Mouse (Mus musculus): ENCODE measurements at regions not wholly inside any gene's neighbourhood (a gene's known extent, or its start where the extent isn't known, plus 50 kb on each side); places are given as distances from the start of the nearest gene placed in this dataset.

DNA sequence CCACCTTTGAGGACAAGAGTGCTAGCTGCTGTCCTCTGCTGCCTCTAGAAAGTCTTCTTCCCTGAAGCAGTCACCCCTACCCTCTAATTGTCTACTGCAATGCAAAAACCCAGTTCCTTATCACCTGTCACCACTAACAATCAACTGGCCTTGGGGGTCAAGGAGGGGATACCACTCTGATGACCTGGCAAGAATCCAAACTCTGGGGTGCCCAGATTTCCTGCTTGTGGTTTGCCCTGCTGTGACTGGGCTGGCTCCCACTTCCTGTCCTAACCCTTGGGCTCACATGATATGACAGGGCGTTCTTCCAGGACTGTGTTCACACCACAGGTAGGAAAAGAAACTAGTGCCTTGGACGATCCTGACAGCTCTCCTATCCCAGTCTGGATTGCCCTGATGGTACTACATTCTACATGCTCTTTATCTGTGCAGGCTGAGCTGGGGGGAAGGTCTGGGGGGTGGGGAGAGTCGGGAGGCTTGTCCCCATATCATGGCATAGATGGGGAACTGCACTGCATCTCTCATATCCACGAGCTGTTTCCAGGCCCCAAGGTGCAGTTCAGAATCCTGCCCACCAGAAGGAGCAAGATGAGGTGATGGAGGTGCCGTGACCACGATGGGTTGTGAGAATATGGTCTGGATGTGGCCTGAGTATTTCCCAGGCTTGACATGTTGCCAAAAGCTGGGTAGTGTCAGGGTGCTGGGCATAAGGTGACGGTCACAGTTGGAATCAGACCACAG is 81.0 kb downstream of the Maf start:
- no peak for DNase-seq

DNA sequence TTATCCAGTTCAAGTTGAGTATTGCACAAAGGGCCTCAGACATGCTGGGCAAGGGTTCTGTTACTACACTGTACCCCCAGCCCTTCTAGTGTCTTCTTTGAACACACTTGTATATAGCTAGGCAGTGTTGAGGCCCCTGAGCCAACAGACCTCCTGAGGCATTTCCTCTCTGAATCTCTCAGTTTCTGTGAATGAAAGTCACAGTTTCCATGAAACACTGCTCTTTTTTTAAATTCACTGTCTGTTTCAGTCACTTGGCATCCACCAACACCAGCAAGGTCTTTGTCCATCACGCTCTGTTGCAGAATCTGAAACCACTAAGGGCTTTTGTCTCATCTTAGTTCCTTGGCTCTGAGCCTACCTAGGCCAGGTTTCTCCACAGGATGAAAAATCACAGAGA is 82.5 kb downstream of the Maf start:
- peak; percentile 39 for DNase-seq

DNA sequence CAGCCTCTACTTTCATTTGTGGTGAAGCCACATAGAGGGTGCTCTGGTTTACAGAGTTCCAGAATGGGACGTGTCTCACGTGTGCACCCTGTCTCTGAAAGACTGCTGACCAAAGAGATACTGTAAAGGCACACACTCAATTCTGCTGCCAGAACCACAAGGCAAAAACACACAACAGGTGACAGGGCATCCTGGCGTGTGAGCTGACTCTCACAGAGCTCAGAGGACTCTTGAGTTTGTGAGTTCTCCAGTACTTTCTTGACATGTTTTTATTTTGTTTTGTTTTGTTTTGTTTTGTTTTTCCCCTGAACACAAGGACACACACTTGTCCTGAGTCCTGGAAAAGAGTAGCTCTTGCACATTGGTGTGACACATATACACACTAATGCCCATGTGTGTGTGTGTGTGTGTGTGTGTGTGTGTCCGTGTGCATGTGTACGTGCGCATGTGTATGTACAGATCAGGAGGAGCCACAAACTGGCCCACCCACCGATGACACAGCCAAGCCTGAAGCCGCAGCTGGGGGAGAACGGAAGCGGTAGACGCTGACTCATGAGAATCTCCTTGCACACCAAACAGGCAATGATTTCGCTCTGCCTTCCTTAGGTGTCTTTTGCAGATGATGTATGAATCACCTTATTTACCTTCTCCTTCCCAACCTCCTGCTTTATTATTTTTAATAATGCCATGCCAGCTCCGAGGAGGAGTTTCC is 89.4 kb downstream of the Maf start:
- DNase-seq: no peak

DNA sequence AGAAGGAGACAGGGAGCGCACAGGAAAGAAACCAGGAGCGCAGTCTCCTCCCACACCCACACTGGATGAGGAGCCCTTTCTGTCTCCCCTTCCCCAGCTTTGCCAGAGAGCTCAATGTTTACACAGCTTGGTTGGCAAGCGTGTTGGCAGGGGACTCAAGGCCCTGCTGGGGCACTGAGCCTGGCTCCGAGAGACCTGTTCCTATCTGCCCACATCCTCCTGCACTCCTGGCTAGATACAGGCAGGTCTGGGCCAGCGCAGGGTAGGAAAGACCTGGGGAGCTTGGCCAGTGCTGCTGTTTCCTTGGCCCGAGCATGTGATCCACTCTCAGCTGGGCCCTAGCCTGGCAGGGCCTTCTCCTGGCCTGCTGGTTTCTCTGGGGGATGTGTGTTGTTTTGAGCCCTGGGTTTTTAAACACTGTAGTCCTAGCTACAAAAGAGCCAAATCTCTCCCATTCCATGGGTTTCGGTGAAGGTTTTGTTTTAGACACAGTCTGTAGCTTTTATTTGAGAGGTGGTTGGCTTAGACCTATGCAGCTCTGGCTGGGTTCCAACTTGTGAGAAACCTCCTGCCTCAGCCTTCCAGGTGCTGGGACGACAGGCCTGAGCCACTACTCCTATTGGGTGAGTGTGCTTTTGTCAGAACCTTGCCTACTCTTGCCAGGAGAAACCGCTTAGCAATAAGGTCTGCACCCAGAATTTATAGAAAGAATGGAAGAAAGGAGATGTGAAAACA is 90.6 kb downstream of the Maf start:
- peak; percentile 88 for DNase-seq

DNA sequence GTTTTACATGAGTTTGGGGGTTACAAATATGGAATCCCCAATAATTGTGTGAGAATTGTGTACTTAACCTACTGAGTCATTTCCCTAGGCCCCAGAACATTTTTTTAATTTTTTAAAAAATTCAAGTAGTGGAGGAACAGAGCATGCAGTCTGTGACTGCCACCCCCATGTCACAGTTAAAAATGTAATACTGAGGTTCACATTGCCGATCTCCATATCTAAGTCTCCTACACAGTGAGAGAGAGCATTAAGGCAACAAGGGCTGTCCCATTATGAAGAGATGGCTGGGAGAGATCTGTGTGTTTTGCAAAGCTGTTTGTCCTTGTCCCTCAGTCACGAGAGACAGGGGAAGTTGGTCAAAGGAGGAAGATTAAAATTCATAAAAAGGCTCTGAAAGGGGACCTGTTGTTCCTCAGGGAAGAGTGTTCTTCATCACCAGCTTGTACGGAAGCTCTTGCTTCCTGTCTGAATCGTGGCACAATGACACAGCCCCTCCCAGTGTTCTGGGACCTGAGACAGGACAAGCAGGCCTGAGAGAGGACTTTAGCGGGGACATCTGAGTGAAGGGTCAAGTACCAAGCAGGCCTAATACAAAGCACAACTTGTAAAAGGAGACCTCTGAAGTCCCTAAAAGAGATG is 93.5 kb downstream of the Maf start:
- DNase-seq: no peak

DNA sequence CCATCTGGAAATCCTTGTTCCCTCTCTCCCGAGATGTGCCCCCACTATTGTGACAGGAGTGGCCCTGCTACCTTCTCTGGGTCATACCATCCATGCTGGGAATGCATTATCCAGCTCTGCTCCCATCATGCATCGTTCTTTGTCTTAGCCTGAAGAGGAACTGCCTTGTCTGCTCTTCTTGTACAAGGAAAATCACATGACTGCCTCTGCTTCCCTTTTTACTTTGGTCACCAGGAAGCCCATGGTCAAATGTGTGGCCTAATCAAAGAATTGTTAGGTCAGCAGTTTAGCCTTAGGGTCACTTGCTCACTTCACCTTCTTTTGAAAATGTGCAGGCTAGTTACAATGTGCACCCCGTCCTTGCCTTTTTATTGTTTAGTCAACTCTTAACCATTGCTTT is 95.5 kb downstream of the Maf start:
- DNase-seq: no peak

DNA sequence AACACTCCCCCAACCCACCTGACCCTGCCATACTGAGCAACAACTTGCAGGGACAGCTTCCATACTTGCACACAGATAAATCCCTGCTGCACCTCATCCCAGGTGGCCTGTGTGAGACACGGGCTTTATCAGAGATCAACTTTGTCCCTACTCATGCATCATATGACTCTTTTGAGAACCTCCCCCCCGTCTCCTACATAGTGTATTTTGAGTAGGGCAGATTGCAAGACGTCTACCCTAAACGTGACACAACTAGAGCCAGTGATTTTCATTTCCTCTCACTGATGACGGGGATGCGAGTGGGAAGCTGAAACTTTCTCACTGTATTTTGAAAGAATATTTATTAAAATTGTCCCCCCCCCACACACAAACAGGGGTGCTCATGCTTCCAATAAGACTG is 107.8 kb downstream of the Maf start:
- DNase-seq: no peak

DNA sequence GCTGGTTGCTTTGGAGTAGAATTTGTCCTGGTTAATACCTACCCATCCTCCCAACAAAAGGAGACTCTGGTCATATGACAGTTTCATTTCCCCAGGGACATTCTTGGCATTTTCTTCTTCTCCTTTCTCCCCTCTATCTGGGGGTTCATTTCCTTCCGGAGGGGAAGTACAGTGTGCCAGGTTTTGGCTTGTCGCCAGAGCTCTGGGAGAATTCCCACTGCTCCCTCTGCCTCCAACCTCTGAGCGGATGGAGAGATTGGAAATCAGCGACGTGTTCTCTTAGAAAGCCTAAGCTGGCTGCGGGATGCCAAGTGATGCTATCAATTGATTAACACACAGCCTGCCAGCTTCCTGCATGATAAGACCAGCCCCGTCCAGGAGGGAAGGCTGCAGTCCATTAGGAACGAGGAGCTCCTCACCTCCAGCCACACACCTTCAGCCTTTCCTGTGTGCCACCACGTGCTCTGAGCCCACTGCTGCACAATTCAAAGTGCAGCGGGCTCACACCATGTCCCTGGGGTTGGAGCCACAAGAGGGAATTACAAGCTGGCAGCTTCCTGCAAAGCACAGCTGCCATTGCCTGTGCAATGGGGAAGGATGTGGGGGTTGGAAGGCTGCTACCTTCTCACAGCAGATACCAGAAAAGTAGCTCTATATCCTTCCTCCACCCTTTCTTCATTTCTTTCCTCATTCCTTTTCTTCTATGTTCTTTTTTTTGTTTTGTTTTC is 110.2 kb downstream of the Maf start:
- DNase-seq: peak; percentile 41

DNA sequence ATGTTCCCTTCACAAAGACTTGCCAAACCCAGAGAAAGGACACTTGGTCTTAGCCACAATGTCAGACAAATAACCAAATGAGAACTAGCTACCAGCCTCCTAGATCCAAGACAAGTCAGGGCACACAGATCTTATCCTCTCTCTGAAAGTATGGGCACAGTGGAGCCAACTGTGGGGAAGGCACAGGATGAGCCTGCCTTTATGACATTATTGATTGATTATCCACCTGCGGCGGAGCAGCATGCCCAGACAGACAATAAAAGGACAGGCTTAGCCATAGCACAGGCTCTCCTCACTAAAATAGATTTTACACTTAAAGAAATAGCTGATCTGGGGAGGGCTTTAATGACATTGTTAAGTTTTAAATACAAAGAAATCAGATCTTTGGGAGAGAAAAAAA is 117.9 kb downstream of the Maf start:
- DNase-seq: no peak

DNA sequence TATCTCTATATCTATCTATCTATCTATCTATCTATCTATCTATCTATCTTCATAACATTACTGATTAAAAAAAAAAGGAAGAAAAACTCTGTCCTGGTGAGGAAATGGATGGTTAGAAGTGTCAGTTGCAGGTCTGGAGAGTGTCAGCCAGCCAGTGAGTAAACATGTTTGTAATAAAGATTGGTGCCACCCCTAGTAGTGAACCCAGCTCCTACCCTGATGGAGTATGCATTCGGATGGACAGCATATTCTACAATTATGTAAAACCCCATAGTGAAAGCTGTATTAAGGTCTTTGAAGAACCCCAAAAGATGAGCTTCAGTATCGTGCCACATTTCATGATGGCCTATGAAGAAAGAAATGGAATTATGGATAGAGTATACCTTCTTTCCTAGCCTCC is 118.5 kb downstream of the Maf start:
- DNase-seq: no peak

DNA sequence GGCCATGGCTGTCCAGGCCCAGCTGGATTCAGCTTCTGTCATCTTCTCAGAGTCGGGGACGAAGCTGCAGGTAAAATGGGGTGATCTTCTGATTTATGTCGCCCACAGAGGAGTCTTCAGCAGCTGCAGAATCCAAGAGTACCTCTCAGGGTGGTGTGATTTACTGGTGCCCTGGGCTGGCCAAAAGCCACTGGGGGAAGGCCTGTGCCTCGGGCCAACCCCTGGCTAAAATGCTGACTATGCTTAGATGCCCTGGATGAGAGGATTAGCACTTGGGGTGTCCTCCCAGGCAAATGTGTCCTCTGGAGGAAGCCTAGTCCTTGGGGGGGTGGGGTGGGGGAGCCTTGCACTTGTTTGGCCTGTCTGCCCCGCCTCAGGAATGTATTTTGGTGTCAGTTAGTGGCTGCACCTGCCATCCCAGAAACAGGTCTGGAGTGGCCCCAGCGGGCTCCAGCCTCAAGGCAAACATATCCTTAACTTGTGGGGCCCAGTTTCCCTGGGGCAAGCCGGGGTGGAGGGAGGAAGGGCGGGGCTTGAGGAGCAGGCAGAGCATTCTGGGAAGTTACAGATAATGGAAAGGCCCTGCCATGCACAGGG is 123.2 kb downstream of the Maf start:
- DNase-seq: no peak

DNA sequence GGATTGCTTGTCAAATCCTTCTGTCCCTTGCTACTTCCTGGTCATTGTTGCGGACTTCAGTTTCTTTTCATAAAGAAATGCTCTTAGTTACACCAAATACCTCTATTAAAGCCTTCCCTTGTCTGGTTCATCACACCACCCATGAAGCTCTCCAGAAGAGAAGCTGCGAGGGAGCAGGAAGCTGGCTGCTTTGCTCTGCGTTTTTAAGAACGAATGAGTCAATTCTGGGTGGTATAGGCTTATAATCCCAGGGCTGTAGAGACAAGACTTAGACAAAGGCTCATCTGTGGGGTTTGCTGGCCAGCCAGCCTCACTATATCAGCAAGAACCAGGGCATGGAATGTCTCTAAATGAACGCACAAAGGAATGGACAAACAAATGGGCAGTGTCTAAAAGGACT is 124.4 kb downstream of the Maf start:
- DNase-seq: no peak

DNA sequence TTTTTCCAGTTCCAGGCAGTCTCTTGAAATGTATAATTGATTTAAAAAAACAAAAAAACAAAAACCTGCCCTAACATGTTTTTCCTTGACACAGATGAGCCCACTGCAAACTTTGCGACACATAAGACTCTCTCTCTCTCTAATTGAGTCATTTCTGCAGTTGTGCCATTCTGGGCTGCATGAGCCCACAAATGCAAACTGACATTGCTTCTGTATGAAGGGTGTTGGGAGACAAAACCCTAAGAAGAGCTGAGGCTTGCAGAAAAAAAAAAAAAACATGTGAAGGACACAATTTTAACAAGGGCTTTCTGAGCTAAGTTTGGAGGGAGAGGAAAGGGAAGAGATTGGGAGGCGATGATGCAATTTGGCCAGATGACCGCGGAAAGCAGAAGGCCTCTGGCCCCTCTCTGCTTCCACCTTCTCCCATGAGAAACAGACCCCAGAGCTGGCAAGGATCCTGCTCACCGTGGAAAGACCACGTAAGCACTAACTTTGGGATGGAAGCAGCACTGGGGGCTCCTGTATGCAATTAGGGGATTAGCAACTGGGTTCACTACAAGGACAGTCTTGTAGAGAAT is 125.6 kb downstream of the Maf start:
- no peak for DNase-seq

DNA sequence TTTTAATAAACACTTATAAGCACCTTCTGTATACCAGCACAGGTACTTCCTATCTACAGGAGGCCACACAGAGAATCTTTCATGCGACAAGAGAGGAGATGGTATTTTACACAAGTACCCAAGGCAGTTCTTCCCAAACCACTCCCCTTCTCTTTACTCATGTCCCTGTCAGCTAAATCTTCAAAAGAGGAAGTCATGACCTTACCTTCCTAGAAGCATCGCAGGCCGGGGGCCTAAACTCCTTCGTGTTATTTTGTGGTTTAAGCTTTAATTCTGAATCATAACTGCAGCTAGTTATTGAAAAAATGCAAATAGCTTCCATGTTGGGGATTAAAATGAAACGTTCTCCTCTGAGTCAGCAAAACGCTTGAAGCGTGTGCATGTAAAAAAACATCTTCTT is 139.2 kb downstream of the Maf start:
- DNase-seq: no peak

DNA sequence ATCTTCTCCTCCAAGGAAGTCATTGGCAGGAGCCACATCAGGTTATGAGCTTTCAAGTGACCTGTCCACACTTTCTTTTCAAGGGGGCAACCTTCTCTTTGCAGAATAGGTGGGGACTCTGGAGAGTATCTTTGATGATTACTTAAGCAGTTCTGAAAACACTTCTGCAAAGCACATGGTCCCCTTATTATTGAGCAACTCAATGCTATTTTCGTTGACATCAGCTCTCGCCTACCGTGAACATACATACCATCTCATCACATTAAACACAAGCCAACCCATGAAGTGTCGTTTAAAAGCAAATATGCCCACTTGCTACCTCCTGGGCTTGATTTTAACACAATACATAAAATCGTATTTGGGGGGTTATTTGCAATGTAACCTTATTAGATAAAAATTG is 141.8 kb downstream of the Maf start:
- no peak for DNase-seq

DNA sequence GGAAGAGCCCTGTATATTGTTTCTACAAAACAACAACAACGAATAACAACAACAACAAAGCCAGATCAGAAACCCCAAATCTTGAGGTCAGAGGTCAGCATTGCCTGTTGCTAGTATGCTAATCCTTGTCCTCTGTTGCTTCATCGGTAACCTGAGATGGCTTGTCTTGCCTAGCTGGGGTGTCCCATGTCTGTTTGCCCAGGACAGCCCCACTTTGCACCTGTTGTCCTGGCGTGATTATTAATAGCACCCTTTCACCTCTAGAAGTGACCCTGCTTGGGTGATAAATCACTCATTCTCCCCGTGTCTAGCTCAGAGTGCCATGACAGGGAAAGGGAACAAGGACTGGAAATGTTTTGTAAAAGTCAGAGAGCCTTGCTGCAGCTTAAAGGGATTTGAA is 145.2 kb downstream of the Maf start:
- DNase-seq: no peak

DNA sequence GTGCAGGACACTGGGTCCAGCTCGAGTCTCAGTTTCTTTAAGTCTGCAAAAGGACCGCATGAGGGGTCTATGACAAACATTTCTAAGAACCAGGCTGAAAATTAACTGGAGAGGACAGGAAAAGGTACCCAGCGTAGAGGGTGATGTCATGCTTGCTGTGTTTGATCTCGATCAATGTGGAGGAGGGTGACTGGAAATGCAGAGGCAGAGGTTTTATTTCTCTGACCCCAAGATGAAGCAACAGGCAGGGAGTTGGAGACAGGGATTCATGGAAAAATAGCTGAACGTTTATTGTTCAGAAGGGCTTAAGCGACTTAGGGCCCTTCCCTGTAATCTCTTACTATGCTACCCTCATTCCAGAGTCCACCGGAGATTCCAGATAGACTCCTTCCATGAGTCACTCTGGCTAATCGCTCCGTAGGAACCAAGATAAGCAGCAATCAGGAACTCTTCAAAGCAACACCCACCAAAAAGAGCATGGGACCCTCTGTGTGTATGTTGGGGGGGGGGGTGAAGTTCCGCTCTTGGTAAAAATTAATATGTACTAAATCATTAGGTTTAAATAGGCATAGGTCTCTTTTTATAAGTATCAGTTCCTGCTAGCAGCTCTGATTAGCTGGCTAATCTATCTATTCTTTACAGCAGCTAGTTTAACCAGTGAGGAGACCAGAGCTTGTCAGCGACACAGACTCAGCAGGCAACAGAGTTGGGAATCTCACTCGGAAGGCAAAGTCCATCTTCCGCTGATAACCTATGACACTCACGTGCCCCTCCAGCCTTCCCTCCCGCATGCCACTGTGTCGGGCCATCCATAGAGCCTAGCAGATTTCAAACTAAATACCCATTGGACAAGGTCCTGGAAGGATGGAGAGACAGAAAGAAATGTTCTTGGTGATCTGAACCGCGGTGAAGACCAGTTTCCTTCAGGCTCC is 146.3 kb downstream of the Maf start:
- DNase-seq: no peak

DNA sequence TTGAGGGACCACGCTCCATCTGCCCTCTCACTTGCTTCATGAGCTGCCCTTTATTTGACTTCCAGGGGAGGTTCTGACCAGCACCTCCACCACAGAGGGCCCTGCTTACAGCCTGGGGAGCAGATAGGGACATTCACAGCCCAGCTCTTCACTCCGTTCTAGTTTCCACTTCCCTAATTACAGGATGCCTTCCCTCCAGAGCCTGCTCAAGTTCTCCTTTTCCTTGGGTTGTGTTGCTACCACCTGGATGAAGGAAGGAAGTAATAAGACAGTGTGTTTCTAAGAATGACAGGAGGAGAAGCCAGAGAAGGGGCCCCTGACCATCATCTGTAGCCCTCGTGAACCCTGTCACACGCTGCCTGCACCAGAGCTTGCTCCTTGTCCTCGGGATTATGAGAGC is 152.1 kb downstream of the Maf start:
- DNase-seq: no peak

DNA sequence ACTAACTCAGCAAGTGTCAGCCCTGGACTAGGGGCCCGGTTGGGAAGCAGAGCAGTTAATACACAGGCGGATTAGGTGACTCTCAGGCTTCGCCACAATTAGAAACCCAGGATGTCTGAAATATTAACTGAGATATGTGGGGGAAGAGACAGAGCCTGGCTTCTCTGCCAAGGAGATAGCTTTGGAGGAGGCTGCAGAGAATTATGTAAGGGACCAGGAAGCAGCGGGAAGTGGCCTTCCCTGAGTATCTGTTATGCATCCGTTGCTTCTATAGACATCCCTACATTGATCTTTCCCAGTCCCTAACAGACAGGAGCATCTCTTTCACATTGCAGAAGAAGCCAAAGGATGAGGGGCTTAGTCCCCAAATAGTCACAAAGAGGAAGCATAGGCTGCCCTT is 153.4 kb downstream of the Maf start:
- peak; percentile 15 for DNase-seq

DNA sequence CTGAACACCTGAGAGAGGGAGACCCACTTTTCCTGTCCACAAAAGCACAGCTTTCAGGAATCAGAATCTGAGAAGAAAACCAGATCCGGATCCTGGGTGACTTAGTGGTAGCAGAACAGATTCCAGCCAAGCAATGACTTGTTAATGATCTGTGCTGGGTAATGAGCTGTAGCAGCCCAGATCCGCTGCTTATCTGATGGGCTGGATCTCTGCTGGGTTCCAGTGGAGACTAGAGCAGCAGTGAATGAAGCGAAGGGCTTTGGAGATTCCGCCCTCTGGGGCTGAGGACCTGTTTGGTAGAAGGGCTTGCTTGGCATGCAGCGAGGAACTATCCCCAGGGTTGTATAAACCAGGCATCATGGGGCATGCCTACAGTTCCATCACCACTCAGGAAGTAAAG is 156.3 kb downstream of the Maf start:
- no peak for DNase-seq

DNA sequence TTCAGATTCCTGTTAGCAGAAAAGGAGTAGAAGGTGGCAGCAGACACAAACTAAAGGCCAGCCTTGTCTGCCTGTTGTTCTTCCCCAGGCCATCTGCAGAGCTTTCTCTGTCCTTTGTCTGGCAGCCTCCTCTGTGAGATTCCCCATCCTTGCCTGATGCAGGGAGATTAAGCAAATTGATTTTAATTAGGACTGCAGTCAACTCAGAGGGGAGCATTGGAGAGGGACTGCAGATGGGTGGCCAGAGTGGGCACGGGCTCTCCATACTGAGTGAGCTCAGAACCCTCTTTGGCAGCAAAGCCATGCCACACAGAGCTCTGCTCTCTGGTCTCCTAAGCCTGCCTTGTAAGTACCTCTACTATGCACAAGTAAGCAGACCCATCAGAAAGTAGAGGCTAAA is 158.5 kb downstream of the Maf start:
- DNase-seq: no peak
